Mouse (Mus musculus) cerebellum, adult 2 months (tissue): ENCODE measurements around the gene Saysd1.

Source experiments
- CTCF ChIP-seq: fragments of 200-500 bp; IDR thresholded peaks from 2 replicates; pipeline ENCODE4 v1.5.1; 2011; ENCODE audit warnings: low read depth, mild to moderate bottlenecking, control low read depth, low read length, moderate library complexity, borderline replicate concordance; ENCODE audit not compliant: insufficient read depth
- POLR2A ChIP-seq: fragments of 200-500 bp; IDR thresholded peaks from 2 replicates; pipeline ENCODE4 v1.6.1; 2011; ENCODE audit warnings: low read length, control low read depth, borderline replicate concordance; ENCODE audit not compliant: insufficient read depth

- TF ChIP-seq CTCF, result no peak
- no peak for TF ChIP-seq POLR2A
Measured at GRCm38 (mm10) chr14:20178593-20178992, 40.3 kb upstream of the Saysd1 start.
